Mouse (Mus musculus) liver, embryonic 14.5 days (tissue): ENCODE results near the gene Ick.

Experiments used
- CTCF ChIP-seq: IDR thresholded peaks from 2 replicates; pipeline ENCODE4 v1.5.1; 2016; ENCODE audit warnings: antibody characterized with exemption, low read depth, control low read depth
- EP300 ChIP-seq: IDR thresholded peaks from 2 replicates; pipeline ENCODE4 v1.6.1; 2016; ENCODE audit warnings: antibody characterized with exemption, low read depth

DNA sequence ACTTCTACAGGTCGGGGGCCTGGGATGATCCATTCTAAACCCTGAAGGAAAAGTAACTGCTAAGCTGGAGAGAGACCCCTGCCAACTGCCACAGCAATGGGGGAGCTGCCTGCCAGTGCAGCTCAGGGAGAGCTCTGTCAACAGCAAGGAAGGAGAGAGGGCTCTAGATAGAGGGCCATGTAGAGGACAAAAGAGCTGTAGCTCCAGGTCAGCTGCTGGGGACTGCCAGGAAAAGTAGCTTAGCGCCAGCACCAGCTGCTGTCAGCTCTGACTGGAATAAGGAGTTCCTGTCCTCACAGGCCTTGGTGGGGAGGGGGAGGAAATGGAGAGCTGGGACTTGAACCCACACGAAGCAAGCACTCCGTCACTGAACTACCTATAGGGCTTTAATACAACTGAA, 20.5 kb upstream of the Ick start:
- no peak for TF ChIP-seq CTCF
- TF ChIP-seq EP300 = no peak
